Mouse (Mus musculus): ENCODE measurements at regions not wholly inside any gene's neighbourhood (a gene's known extent, or its start where the extent isn't known, plus 50 kb on each side); places are given as distances from the start of the nearest gene placed in this dataset.

GRCm38 (mm10) chr14:80369448-80370153 lies 385.7 kb downstream of the Olfm4 start:
- Histone ChIP-seq H3K9ac (ENCODE audit: low read length) (no peak overlapping the region), H3K4me1 (replicated peaks; ENCODE audit: control insufficient read depth, insufficient read depth, low read length) (no peaks in the 10 kb centered on the region), H3K9me3 (ENCODE audit: control insufficient read depth, low read length) (no peaks in the 10 kb centered on the region), H3K4me2 (ENCODE audit: low read length) (no peak overlapping the region), H3K4me3 (ENCODE audit: low read depth, low read length) (no peak overlapping the region), H3K27ac (ENCODE audit: low read depth) (no peak overlapping the region), H3K27me3 (replicated peaks; ENCODE audit: control insufficient read depth, insufficient read depth, low read length) (no peaks in the 10 kb centered on the region), H3K36me3 (ENCODE audit: control insufficient read depth, insufficient read depth, low read length) (no peaks in the 10 kb centered on the region)
- WGBS = 73% methylated on average over 11 of the region's 11 CpGs
- no peak for DNase-seq (ENCODE audit: low spot score)
- ATAC-seq (replicated peaks; ENCODE audit: low FRiP score, low TSS enrichment, low read depth) = no peak

GRCm38 (mm10) chr14:80374290-80374689 lies 390.4 kb downstream of the Olfm4 start:
- Histone ChIP-seq H3K4me1 (replicated peaks; ENCODE audit: control insufficient read depth, insufficient read depth, low read length) (no peaks in the 10 kb centered on the region), H3K27me3 (replicated peaks; ENCODE audit: control insufficient read depth, insufficient read depth, low read length) (no peaks in the 10 kb centered on the region), H3K4me3 (ENCODE audit: low read depth, low read length) (no peak overlapping the region), H3K9ac (ENCODE audit: low read length) (no peak overlapping the region), H3K36me3 (ENCODE audit: control insufficient read depth, insufficient read depth, low read length) (no peaks in the 10 kb centered on the region), H3K4me2 (ENCODE audit: low read length) (no peak overlapping the region), H3K9me3 (ENCODE audit: control insufficient read depth, low read length) (no peaks in the 10 kb centered on the region), H3K27ac (ENCODE audit: low read depth) (no peak overlapping the region)
- DNase-seq (ENCODE audit: low spot score) = no peak
- ATAC-seq (replicated peaks; ENCODE audit: low FRiP score, low TSS enrichment, low read depth) = no peak
- 73% methylated on average over 1 of the region's 1 CpGs for WGBS

DNA sequence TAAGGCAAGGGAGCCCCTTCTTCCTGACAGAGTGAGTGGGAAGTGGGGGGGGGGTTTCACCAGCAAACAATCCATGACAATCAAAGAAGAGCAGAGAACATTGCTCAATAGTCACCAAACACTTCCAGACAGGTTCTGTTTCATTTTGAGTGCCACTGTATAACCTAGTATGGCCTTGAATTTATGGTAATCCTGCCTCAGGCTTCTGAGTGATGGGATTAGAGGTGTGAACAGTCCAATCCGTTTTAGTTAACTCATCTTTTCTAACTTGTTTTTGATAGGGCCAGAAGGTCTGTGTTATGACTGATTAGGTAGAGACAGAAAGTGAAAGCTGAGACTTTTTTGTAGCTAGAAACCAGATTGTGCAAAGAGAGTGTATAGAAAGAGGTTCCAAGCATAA lies 393.2 kb downstream of the Olfm4 start:
- no peaks in the 10 kb centered on the region for H3K4me1 ChIP-seq (replicated peaks; ENCODE audit: control insufficient read depth, insufficient read depth, low read length)
- no peak for DNase-seq (ENCODE audit: low spot score)
- H3K9me3 ChIP-seq (ENCODE audit: control insufficient read depth, low read length) = no peaks in the 10 kb centered on the region
- H3K27me3 ChIP-seq (replicated peaks; ENCODE audit: control insufficient read depth, insufficient read depth, low read length) = no peaks in the 10 kb centered on the region
- 33% methylated on average over 1 of the region's 1 CpGs for WGBS
- H3K4me3 ChIP-seq (ENCODE audit: low read depth, low read length) = no peak overlapping the region
- H3K4me2 ChIP-seq (ENCODE audit: low read length) = no peak overlapping the region
- no peak for ATAC-seq (replicated peaks; ENCODE audit: low FRiP score, low TSS enrichment, low read depth)
- no peak overlapping the region for H3K27ac ChIP-seq (ENCODE audit: low read depth)
- no peak overlapping the region for H3K9ac ChIP-seq (ENCODE audit: low read length)
- no peaks in the 10 kb centered on the region for H3K36me3 ChIP-seq (ENCODE audit: control insufficient read depth, insufficient read depth, low read length)

DNA sequence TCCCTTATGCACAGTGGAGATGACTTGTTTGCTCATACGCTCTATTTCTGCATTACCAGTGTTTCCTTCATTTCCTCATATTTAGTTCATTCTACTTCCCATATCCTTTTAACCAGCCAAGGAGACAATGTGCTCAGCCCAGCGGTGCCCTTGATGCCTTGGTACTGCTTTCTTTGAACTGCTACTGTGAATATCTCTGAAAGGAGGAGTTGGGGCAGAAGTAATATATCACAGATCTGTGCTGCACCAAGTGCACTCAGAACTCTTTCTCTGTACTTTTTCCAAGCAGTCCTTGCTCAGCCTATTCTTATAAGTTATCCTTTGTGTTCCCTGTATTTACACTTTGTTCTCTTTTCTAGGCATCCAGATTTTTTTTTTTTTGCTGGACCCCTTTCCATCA lies 407.5 kb downstream of the Olfm4 start:
- no peaks in the 10 kb centered on the region for H3K27me3 ChIP-seq (replicated peaks; ENCODE audit: control insufficient read depth, insufficient read depth, low read length)
- no peak overlapping the region for H3K4me3 ChIP-seq (ENCODE audit: low read depth, low read length)
- no peak overlapping the region for H3K27ac ChIP-seq (ENCODE audit: low read depth)
- no peak for ATAC-seq (replicated peaks; ENCODE audit: low FRiP score, low TSS enrichment, low read depth)
- H3K36me3 ChIP-seq (ENCODE audit: control insufficient read depth, insufficient read depth, low read length) = no peaks in the 10 kb centered on the region
- H3K9me3 ChIP-seq (ENCODE audit: control insufficient read depth, low read length) = no peaks in the 10 kb centered on the region
- 86% methylated on average over 2 of the region's 2 CpGs for WGBS
- H3K4me1 ChIP-seq (replicated peaks; ENCODE audit: control insufficient read depth, insufficient read depth, low read length) = no peaks in the 10 kb centered on the region
- DNase-seq (ENCODE audit: low spot score) = no peak
- no peak overlapping the region for H3K9ac ChIP-seq (ENCODE audit: low read length)
- no peak overlapping the region for H3K4me2 ChIP-seq (ENCODE audit: low read length)

DNA sequence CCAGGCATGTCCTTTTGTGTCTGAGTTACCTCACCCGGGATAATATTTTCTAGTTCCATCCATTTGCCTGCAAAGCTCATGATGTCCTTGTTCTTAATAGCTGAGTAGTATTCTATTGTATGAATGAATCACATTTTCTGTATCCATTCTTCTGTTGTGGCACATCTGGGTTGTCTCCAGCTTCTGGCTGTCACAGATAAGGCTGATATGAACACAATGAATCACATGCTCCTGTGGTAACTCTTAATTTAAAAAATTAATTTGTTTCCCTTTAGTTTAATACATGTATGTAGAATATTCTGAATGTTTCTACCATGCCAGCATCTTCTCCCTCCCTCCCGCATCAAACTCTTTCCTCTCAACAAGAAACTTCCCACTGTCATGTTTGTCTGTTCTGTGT lies 424.4 kb downstream of the Olfm4 start:
- DNase-seq (ENCODE audit: low spot score) = no peak

GRCm38 (mm10) chr14:80418810-80419325 lies 435.0 kb downstream of the Olfm4 start:
- Histone ChIP-seq H3K9me3 (ENCODE audit: control insufficient read depth, low read length) (no peaks in the 10 kb centered on the region), H3K9ac (ENCODE audit: low read length) (no peak overlapping the region), H3K4me1 (replicated peaks; ENCODE audit: control insufficient read depth, insufficient read depth, low read length) (no peaks in the 10 kb centered on the region), H3K4me3 (ENCODE audit: low read depth, low read length) (no peak overlapping the region), H3K36me3 (ENCODE audit: control insufficient read depth, insufficient read depth, low read length) (no peaks in the 10 kb centered on the region), H3K27ac (ENCODE audit: low read depth) (no peak overlapping the region), H3K4me2 (ENCODE audit: low read length) (no peak overlapping the region), H3K27me3 (replicated peaks; ENCODE audit: control insufficient read depth, insufficient read depth, low read length) (no peaks in the 10 kb centered on the region)
- DNase-seq (ENCODE audit: low spot score) (no peak), ATAC-seq (replicated peaks; ENCODE audit: low FRiP score, low TSS enrichment, low read depth) (no peak)
- 83% methylated on average over 3 of the region's 3 CpGs for WGBS

More for the DNA sequence above, 424.4 kb downstream of the Olfm4 start:
- no peaks in the 10 kb centered on the region for H3K4me1 ChIP-seq (replicated peaks; ENCODE audit: control insufficient read depth, insufficient read depth, low read length)
- H3K9me3 ChIP-seq (ENCODE audit: control insufficient read depth, low read length) = no peaks in the 10 kb centered on the region
- no peak for ATAC-seq (replicated peaks; ENCODE audit: low FRiP score, low TSS enrichment, low read depth)
- WGBS = 92% methylated on average over 2 of the region's 2 CpGs
- H3K27me3 ChIP-seq (replicated peaks; ENCODE audit: control insufficient read depth, insufficient read depth, low read length) = no peaks in the 10 kb centered on the region
- no peak overlapping the region for H3K9ac ChIP-seq (ENCODE audit: low read length)
- no peak overlapping the region for H3K27ac ChIP-seq (ENCODE audit: low read depth)
- H3K4me3 ChIP-seq (ENCODE audit: low read depth, low read length) = no peak overlapping the region
- no peak overlapping the region for H3K4me2 ChIP-seq (ENCODE audit: low read length)
- H3K36me3 ChIP-seq (ENCODE audit: control insufficient read depth, insufficient read depth, low read length) = no peaks in the 10 kb centered on the region

- Histone ChIP-seq H3K27me3 (replicated peaks; ENCODE audit: control insufficient read depth, insufficient read depth, low read length) (no peaks in the 10 kb centered on the region), H3K4me2 (ENCODE audit: low read length) (no peak overlapping the region), H3K4me1 (replicated peaks; ENCODE audit: control insufficient read depth, insufficient read depth, low read length) (no peaks in the 10 kb centered on the region), H3K36me3 (ENCODE audit: control insufficient read depth, insufficient read depth, low read length) (no peaks in the 10 kb centered on the region), H3K4me3 (ENCODE audit: low read depth, low read length) (no peak overlapping the region), H3K9me3 (ENCODE audit: control insufficient read depth, low read length) (no peaks in the 10 kb centered on the region), H3K27ac (ENCODE audit: low read depth) (no peak overlapping the region), H3K9ac (ENCODE audit: low read length) (no peak overlapping the region)
- DNase-seq (ENCODE audit: low spot score) (no peak), ATAC-seq (replicated peaks; ENCODE audit: low FRiP score, low TSS enrichment, low read depth) (no peak)
Measured at GRCm38 (mm10) chr14:80443820-80444219, 459.9 kb downstream of the Olfm4 start.

DNA sequence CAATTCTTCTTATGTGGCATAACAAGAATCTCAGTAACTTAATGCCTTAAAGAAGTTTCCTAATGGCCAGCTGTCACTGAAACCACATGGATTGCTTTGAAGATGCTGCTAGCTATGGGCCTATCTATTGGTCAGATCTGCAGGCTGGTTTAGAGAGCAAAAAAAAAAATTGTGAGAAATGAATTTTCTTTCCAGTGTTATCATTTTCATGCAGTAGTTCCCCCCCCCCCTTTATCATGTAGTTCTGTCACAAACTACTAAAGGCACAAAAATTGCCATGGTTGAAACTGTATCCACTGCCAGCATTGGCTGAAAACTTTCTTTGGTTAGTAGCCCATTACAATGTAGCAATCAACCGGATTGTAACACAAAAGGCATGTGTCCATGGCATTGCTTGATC lies 487.6 kb downstream of the Olfm4 start:
- Histone ChIP-seq H3K4me1 (replicated peaks; ENCODE audit: control insufficient read depth, insufficient read depth, low read length) (no peaks in the 10 kb centered on the region), H3K27ac (ENCODE audit: low read depth) (no peak overlapping the region), H3K9ac (ENCODE audit: low read length) (no peak overlapping the region), H3K4me3 (ENCODE audit: low read depth, low read length) (no peak overlapping the region), H3K36me3 (ENCODE audit: control insufficient read depth, insufficient read depth, low read length) (no peaks in the 10 kb centered on the region), H3K9me3 (ENCODE audit: control insufficient read depth, low read length) (no peaks in the 10 kb centered on the region), H3K27me3 (replicated peaks; ENCODE audit: control insufficient read depth, insufficient read depth, low read length) (no peaks in the 10 kb centered on the region), H3K4me2 (ENCODE audit: low read length) (no peak overlapping the region)
- DNase-seq (ENCODE audit: low spot score) = no peak
- ATAC-seq (replicated peaks; ENCODE audit: low FRiP score, low TSS enrichment, low read depth) = no peak
- WGBS = 66% methylated on average over 1 of the region's 1 CpGs

DNA sequence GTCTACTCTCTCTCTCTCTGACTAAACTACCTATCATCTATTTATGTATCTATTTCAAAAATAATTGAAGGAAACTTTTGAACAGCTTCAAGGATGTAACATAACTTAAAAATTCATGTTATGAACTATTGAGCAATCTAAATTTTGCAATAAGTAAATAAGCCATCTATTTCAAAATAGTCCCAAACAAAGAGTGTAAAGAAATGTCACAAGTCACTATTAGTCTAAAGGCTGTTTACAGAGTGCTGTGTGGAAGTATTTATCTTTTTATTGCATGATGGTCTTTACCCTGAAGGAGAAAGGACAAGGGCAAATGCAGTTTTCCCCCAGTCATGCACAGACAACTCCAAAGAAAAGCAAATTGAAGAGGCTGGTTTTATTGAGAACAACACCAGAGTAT lies 496.0 kb downstream of the Olfm4 start:
- no peak overlapping the region for H3K9ac ChIP-seq (ENCODE audit: low read length)
- no peaks in the 10 kb centered on the region for H3K27me3 ChIP-seq (replicated peaks; ENCODE audit: control insufficient read depth, insufficient read depth, low read length)
- H3K4me2 ChIP-seq (ENCODE audit: low read length) = no peak overlapping the region
- ATAC-seq (replicated peaks; ENCODE audit: low FRiP score, low TSS enrichment, low read depth) (no peak), DNase-seq (ENCODE audit: low spot score) (no peak)
- H3K36me3 ChIP-seq (ENCODE audit: control insufficient read depth, insufficient read depth, low read length) = no peaks in the 10 kb centered on the region
- no peaks in the 10 kb centered on the region for H3K4me1 ChIP-seq (replicated peaks; ENCODE audit: control insufficient read depth, insufficient read depth, low read length)
- H3K27ac ChIP-seq (ENCODE audit: low read depth) = no peak overlapping the region
- no peak overlapping the region for H3K4me3 ChIP-seq (ENCODE audit: low read depth, low read length)
- no peaks in the 10 kb centered on the region for H3K9me3 ChIP-seq (ENCODE audit: control insufficient read depth, low read length)
